Mouse (Mus musculus) megakaryocyte, embryonic 14.5 days (primary cell): ENCODE results near the gene Prr3.

Experiments
- FLI1 ChIP-seq: IDR thresholded peaks from 2 replicates; pipeline ENCODE4 v1.6.1; 2012; ENCODE audit warnings: low read length, inconsistent platforms, mixed read lengths
- GATA1 ChIP-seq: IDR thresholded peaks from 3 replicates; pipeline ENCODE4 v1.6.1; 2012; ENCODE audit warnings: mixed read lengths, low read length, inconsistent platforms, borderline replicate concordance

DNA sequence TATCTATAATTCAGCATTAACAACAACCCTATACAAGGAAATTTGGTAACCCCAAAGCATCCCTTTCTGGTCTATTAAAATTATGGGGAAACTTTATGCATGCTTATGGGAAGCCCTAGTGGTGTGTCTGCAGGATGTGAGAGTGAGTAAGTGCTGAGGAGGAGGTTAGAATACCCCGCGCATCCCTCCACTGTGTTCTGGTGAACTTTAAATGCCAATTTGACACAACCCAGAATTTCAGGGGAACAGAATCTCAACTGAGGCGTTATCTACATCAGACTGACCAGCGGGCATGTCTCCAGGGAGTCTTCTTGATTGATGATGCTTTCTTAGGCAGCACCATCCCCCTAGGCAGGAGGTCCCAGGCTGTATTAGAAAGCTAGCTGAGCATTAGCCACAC, 45.9 kb upstream of the Prr3 start:
- TF ChIP-seq GATA1 (no peak), FLI1 (no peak)
